Mouse (Mus musculus) left cerebral cortex, postnatal 4 days (tissue): Measurements from ENCODE around the gene Irgq. TPM values are rescaled to one million over a fixed set of nuclear protein-coding genes. Genes with fewer than 3 reads are reported as not detected.
"Not testable (repeated sequence)": the region's sequence is repeated elsewhere in the genome, so short reads cannot be mapped to it uniquely, and the experiment has no call there.

ENCODE experiments used
- DNase-seq: peaks from one replicate; pipeline ENCODE4 v3.0.0-alpha.2; 2022
- intact Hi-C: fragments of 180-260 bp; cut with DNase I; formaldehyde crosslinking; loops from one replicate; pipeline ENCODE4 v1.15.1; 2025
- total RNA-seq, 2 experiments: library from RNA; stranded (reverse); gene quantifications; 2 replicates each; pipeline ENCODE4 v1.2.3; 2021

Irgq gene
- total RNA-seq = 100 to 1,000 TPM; 118 to 120 TPM

- DNase-seq = peak; percentile 99
- intact Hi-C loops = no loop called here
These were observed at the start of gene Irgq for GRCm38 (mm10) chr7:24530062-24530931. Gene Irgq (plus strand): TSS chr7:24530689.

- intact Hi-C loops = no loop called here
- DNase-seq = no peak
These were observed 49.5 kb upstream of the Irgq start for GRCm38 (mm10) chr7:24480986-24481473.

GRCm38 (mm10) chr7:24481474-24482207 lies 48.8 kb upstream of the Irgq start, which contains the start of gene Cadm4:
Gene Cadm4 (plus strand): TSS chr7:24482023.
- intact Hi-C loops = no loop called here
- peak; percentile 94 for DNase-seq

- intact Hi-C loops = no loop called here
- DNase-seq = no peak
These were observed 48.1 kb upstream of the Irgq start for GRCm38 (mm10) chr7:24482208-24483020.

GRCm38 (mm10) chr7:24483291-24483690 lies 47.2 kb upstream of the Irgq start:
- intact Hi-C loops = not testable (repeated sequence)

GRCm38 (mm10) chr7:24485481-24485880 lies 45.0 kb upstream of the Irgq start:
- intact Hi-C loops = no loop called here
- DNase-seq = no peak

More at GRCm38 (mm10) chr7:24483291-24483690, 47.2 kb upstream of the Irgq start:
- not testable (repeated sequence) for DNase-seq

GRCm38 (mm10) chr7:24486654-24487130 lies 43.8 kb upstream of the Irgq start:
- intact Hi-C loops = no loop called here
- DNase-seq = no peak

GRCm38 (mm10) chr7:24487403-24487802 lies 43.1 kb upstream of the Irgq start:
- DNase-seq = no peak
- intact Hi-C loops = no loop called here

- DNase-seq = no peak
- intact Hi-C loops = no loop called here
These were observed 42.2 kb upstream of the Irgq start for GRCm38 (mm10) chr7:24488303-24488702.

GRCm38 (mm10) chr7:24499856-24500577 lies 30.5 kb upstream of the Irgq start:
- intact Hi-C loops = no loop called here

GRCm38 (mm10) chr7:24500929-24501328 lies 29.6 kb upstream of the Irgq start:
- intact Hi-C loops = no loop called here
- peak; percentile 50 for DNase-seq

More at GRCm38 (mm10) chr7:24499856-24500577, 30.5 kb upstream of the Irgq start:
- DNase-seq = no peak

- no peak for DNase-seq
- intact Hi-C loops = no loop called here
These were observed 29.0 kb upstream of the Irgq start for GRCm38 (mm10) chr7:24501492-24501891.

- intact Hi-C loops = no loop called here
- DNase-seq = no peak
These were observed 26.5 kb upstream of the Irgq start for GRCm38 (mm10) chr7:24504004-24504403.

- no peak for DNase-seq
- intact Hi-C loops = no loop called here
These were observed 25.6 kb upstream of the Irgq start for GRCm38 (mm10) chr7:24504868-24505267.

- intact Hi-C loops = no loop called here
These were observed 24.9 kb upstream of the Irgq start for GRCm38 (mm10) chr7:24505447-24506064.

GRCm38 (mm10) chr7:24506065-24506459 lies 24.4 kb upstream of the Irgq start:
- intact Hi-C loops = no loop called here
- no peak for DNase-seq

More at GRCm38 (mm10) chr7:24505447-24506064, 24.9 kb upstream of the Irgq start:
- no peak for DNase-seq

GRCm38 (mm10) chr7:24506476-24506837 lies 24.0 kb upstream of the Irgq start:
- DNase-seq = peak; percentile 67
- intact Hi-C loops = no loop called here

GRCm38 (mm10) chr7:24506838-24507725 lies 23.4 kb upstream of the Irgq start, which contains the start of gene Zfp428:
Gene Zfp428 (plus strand): TSS chr7:24507006.
- DNase-seq = peak; percentile 93
- intact Hi-C loops = no loop called here
